Mouse (Mus musculus) thymus, adult 2 months (tissue): Measurements from ENCODE around the gene Tbc1d10c.
A peak's percentile ranks its signal among the peaks of the same experiment; 100 is the strongest.

Experiments used
- CTCF ChIP-seq: fragments of 200-500 bp; IDR thresholded peaks from 2 replicates; pipeline ENCODE4 v1.5.1; 2012; ENCODE audit warnings: mild to moderate bottlenecking, control low read depth, low read length, moderate library complexity, borderline replicate concordance; ENCODE audit not compliant: control insufficient read depth, poor library complexity, insufficient read depth; ENCODE audit errors: extremely low read depth
- POLR2A ChIP-seq: fragments of 200-500 bp; IDR thresholded peaks from 2 replicates; pipeline ENCODE4 v1.6.1; 2012; ENCODE audit warnings: mild to moderate bottlenecking, low read length, control low read depth, moderate library complexity; ENCODE audit not compliant: control insufficient read depth, poor library complexity, insufficient read depth; ENCODE audit errors: extremely low read depth

DNA sequence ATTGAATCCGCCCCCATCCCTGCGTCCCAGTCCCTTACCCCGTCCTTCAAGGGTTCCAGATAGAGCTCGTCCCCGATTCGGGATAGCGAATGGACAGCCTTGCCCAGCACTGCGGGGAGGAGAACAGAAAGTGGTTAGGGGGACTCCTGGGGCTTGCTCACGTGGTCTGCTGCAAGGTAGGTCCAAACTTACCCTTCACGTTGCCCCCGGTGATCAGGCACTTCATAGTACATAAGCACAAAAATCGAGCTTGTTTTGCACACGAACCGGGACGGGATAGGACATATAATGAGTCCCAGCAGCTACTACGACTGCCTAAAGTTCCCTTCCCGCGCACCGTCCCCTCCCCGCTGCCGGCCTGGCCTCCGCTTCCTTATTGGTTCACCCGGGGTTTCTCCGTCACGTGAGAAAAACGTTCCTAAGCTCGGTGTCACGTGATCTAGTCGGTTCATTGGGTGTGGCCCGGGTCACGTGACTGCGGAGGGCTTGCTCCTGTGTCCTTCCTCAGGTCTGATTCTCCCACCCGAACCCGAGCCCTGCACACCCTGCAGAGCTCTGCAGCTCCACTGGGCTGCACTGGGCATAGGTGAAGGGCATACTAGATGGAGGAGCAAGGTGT is 10.3 kb upstream of the Tbc1d10c start, which contains the start of gene Rad9a:
- no peak for TF ChIP-seq CTCF
- peak; percentile 62 for TF ChIP-seq POLR2A
